Mouse (Mus musculus): ENCODE measurements around the gene Zfp658. TPM values are rescaled to one million over a fixed set of nuclear protein-coding genes. Genes with fewer than 3 reads are reported as not detected.

Zfp658 gene
- polyA plus RNA-seq, 2 experiments from 2014 or later: 3.2 to 3.4 TPM

DNA sequence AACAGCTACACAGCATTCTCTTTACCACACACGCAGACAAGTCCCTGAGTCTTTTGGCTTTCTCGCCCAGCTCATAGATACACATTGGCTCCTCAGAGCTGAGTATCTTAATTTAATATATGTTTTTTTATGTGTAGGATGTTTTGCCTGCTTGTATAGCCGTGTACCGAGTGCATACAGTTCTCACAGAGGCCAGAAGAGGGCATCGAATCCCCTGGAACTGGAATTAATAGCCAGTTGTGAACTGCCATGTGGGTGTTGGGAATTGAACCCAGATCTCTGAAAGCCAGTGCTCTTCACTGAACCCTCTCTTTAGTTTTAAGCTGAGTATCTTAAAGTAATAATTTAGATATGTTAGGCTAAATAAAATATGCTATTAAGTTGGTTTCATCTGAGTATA lies 22.7 kb downstream of the Zfp658 start:
- no peak for ATAC-seq

DNA sequence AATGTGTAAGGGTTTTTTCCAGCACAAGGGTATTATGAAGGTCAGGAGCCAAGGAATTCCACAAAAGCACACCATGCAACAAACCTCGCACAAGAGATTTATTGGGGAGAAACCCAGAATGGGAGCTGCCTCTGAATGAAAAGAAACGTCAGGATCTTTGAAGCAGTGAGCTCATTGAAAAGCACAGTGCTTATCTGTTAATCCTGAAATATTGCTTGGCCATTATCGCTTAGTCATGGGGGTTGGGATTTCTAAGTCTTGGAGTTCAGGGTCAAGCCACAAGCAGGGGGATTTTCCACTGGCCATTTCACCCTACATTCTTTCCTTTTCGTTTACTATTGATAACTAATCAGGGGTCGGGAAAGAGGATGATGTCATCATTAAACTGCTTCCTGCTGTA lies 39.8 kb downstream of the Zfp658 start:
- ATAC-seq: no peak

DNA sequence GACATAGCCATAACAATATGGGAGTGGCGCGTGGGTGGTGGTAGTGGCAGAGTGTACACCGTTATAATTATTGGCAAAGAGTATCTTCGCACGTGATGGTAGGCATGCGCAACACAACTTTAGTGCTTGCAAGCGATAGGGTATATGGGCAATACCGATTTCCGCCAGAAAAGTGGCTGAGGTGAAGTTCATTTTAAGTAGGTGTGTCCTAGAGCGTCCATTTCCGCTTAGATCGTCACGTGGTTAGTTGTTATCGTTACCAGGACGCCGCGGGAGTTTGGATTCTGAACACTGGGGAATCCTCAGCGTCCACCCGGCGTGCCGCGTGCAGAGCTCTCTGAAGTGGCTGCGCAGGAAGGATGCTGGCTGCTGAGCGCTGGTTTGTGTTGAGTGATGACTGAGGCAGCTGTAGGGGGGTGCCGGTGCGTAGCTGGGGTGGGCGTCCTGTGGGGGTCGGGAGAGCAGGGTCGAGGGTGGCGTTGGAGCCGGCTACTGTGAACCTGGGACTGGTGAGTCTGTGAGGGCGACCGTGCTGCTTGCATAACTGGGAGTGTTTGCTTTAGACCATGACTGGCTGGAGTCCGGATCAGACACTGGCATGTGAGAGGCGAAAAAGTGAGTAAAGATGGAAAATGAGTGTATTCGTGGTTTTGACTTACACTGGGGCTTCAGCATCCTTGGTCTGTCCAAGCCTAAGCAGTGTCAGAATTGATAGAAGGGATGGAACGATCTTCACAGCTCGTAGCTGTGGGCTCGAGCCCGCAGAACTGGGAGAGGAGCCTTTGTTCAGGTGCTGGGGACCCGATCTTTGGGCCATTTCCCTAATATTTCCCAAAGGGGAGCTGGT lies 45.1 kb downstream of the Zfp658 start, which contains the start of gene Zfp819:
Gene Zfp819 (plus strand): TSS at position 274 of the 847 bp plus-strand sequence.
- ATAC-seq: peak; percentile 75

DNA sequence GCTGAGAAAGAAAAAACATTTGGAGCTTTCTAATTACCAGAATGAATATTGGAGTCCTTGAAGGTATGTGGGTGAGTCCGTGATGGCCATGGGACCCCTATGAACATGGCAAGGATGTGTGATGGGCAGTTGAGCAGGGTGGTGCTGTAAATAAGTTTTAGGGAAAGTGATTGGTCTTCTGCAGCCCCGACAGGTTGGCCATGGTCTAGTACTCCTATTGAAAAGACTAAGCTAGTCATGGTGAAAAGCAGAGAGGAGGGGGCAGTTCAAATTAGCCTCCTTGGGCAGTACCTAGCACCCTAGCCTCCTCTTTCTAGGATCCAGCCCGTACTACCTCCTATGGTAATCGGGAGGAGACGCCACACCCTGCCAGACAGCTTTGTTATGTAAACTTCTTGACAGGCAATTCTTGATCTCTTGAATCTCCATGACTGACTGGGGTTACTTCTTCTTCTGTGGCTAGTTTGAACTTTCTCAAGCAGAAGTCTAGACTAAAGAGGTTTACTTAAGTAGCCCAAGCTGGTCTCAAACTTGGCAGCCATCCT lies 45.8 kb downstream of the Zfp658 start:
- no peak for ATAC-seq

DNA sequence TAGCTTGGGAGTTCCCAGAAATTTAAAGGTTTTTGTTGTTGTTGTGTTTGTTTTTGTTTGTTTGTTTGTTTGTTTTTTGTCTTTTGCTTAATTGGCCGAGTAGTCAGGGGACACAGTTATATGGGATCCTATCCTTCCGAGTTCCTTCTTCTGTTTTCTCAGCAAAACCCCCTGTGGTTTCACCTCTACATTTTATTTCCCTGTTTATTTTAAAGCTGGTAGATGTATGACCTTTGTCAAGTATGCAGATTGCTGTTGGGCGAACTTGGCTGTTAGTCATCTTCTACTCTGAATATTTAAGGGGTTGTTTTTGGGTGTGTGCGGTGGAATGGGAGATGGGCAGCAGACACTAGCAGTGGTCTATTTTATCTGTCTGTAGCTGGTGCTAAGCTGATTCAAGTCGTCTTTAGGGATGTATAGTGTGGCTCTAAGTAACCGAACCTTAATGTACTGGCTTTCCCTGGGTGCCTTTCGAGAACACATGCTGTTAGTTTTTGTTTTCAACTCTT lies 46.3 kb downstream of the Zfp658 start:
- ATAC-seq: no peak

DNA sequence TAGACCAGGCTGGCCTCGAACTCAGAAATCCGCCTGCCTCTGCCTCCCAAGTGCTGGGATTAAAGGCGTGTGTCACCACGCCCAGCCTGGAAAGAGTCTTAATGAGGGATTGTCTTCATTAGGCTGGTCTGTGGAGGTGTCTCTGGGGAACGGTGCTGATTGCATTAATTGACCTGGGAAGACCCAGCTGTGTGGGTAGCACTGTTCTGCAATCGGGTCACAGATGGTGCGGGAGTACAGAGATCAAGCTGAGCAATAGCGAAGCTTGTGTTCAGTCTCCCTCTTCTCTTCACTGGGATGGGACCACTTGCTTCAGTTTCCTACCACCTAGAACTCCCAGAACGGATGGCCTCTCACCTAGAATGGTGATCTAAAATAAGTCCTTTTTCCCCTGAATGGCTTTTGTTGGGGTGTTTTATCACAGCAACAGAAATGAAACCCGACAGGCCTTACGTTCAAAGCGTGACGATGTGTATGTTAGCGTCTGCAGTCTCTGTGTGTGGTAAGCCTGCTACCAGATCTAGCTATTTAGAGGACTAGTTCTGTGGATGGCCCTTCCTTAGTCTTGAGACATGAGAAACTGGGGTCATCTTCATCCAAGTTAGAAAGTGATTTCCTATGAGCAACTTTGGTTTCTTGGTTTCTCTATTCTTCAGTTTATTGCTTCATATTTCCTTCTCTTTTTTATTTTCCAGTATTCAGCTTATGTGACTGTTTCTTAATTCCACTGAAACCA lies 51.9 kb downstream of the Zfp658 start:
- ATAC-seq: no peak

DNA sequence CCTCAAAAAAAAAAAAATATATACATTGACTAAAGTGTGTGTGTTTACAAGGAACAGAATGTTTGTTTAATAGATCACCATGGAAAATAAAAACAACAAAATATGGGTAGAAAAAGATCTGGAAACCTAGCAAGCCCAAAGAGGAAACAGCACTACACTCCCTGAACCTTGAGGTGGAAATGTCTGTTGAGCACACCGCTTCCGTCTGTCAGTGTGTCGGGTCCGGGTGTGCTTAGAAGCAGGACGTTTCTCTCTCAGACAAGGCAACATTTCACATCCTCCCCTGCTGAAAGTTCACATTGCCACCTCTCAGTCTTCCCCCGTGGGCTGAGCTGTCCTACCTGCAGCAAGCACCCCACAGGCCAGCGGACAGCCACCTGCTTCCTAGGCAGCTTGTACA lies 60.9 kb downstream of the Zfp658 start:
- ATAC-seq: no peak

DNA sequence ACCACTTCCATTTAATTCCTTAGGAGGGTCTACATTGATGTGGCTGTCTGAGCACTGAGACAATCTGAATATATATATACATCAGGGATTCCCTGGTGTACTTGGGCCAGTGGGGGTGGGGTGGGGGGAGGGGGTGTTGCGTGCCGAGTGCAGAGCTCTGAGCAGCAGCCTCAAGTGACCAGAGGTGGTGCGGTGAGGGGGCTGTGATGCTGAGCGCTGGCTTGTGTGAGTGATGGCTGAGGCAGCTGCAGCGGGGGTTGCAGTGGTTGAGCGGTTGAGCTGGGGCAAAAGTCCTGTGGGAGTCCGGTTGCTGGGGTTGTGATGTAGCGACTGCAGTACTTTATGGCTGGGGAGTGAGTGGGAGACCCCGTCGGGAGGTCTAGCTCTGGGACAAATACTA lies 61.8 kb downstream of the Zfp658 start:
- no peak for ATAC-seq

Other genes with a start within 250 kb of the Zfp658 start
- 10 to 100 TPM; 15.5 to 15.8 TPM for gene Zfp715, start 249.0 kb upstream of the Zfp658 start, polyA plus RNA-seq (2017; shearing (Covaris generic))
- gene Siglecf, start 210.9 kb upstream of the Zfp658 start, polyA plus RNA-seq (2017; shearing (Covaris generic)): not detected
- gene Siglecg, start 154.1 kb upstream of the Zfp658 start, polyA plus RNA-seq (2017; shearing (Covaris generic)): 1 to 10 TPM in 1 of 2 experiments, not detected in 1; 2.4 TPM
- not detected for gene Lim2, start 134.6 kb upstream of the Zfp658 start, polyA plus RNA-seq (2017; shearing (Covaris generic))
- gene Nkg7, start 125.2 kb upstream of the Zfp658 start, polyA plus RNA-seq (2017; shearing (Covaris generic)): 100 to 1,000 TPM; 381 to 402 TPM
- 1 to 10 TPM in 1 of 2 experiments, not detected in 1; 1.4 TPM for gene Cldnd2, start 121.5 kb upstream of the Zfp658 start, polyA plus RNA-seq (2017; shearing (Covaris generic))
- 100 to 1,000 TPM; 235 to 271 TPM for gene Etfb, start 118.2 kb upstream of the Zfp658 start, polyA plus RNA-seq (2017; shearing (Covaris generic))
- not detected for gene Gm45233, start 118.1 kb upstream of the Zfp658 start, polyA plus RNA-seq (2017; shearing (Covaris generic))
- gene Vsig10l, start 99.1 kb upstream of the Zfp658 start, polyA plus RNA-seq (2017; shearing (Covaris generic)): 1 to 10 TPM; 1.2 to 4.3 TPM
- gene Iglon5, start 72.2 kb upstream of the Zfp658 start, polyA plus RNA-seq (2017; shearing (Covaris generic)): not detected
- not detected for gene 4931406B18Rik, start 56.3 kb upstream of the Zfp658 start, polyA plus RNA-seq (2017; shearing (Covaris generic))
- not detected for gene Cd33, start 17.8 kb upstream of the Zfp658 start, polyA plus RNA-seq (2017; shearing (Covaris generic))
- 10 to 100 TPM in 1 of 2 experiments, 1 to 10 TPM in 1; 9.4 to 10.9 TPM for gene Zfp719, start 17.4 kb downstream of the Zfp658 start, polyA plus RNA-seq (2017; shearing (Covaris generic))
- under 1 TPM in 1 of 2 experiments, not detected in 1; 0.20 TPM for gene Zfp819, start 44.9 kb downstream of the Zfp658 start, polyA plus RNA-seq (2017; shearing (Covaris generic))
- gene Ceacam18, start 72.5 kb downstream of the Zfp658 start, polyA plus RNA-seq (2017; shearing (Covaris generic)): not detected
- gene Siglece, start 97.9 kb downstream of the Zfp658 start, polyA plus RNA-seq (2017; shearing (Covaris generic)): under 1 TPM in 1 of 2 experiments, not detected in 1; 0.34 TPM
- gene Ctu1, start 109.8 kb downstream of the Zfp658 start, polyA plus RNA-seq (2017; shearing (Covaris generic)): 1 to 10 TPM; 1.2 to 1.3 TPM
- gene Klk14, start 128.2 kb downstream of the Zfp658 start, polyA plus RNA-seq (2017; shearing (Covaris generic)): not detected
- gene Klk13, start 150.3 kb downstream of the Zfp658 start, polyA plus RNA-seq (2017; shearing (Covaris generic)): not detected
- not detected for gene Klk12, start 206.6 kb downstream of the Zfp658 start, polyA plus RNA-seq (2017; shearing (Covaris generic))
- gene Klk11, start 212.3 kb downstream of the Zfp658 start, polyA plus RNA-seq (2017; shearing (Covaris generic)): under 1 TPM in 1 of 2 experiments, not detected in 1; 0.36 TPM
- under 1 TPM in 1 of 2 experiments, not detected in 1; 0.32 TPM for gene Klk10, start 218.8 kb downstream of the Zfp658 start, polyA plus RNA-seq (2017; shearing (Covaris generic))
- not detected for gene Klk9, start 229.6 kb downstream of the Zfp658 start, polyA plus RNA-seq (2017; shearing (Covaris generic))
- 100 to 1,000 TPM; 179 to 197 TPM for gene Klk8, start 235.3 kb downstream of the Zfp658 start, polyA plus RNA-seq (2017; shearing (Covaris generic))
- not detected for gene Klk7, start 249.0 kb downstream of the Zfp658 start, polyA plus RNA-seq (2017; shearing (Covaris generic))